Mouse (Mus musculus): ENCODE data around the gene Pacs1.

GRCm38 (mm10) chr19:5095887-5096474, 176.9 kb downstream of the Pacs1 start:
- TF ChIP-seq CTCF (IDR thresholded peaks at IDR 0.05; ENCODE audit: low read depth) (no peak), EP300 (IDR thresholded peaks at IDR 0.05; ENCODE audit: low read depth) (no peak)
